Mouse (Mus musculus) cortical plate, adult 2 months (tissue): ENCODE data around the gene Csnk1e. TPM values are rescaled to one million over a fixed set of nuclear protein-coding genes. Genes with fewer than 3 reads are reported as not detected.

ENCODE experiments used
- H3K27ac ChIP-seq: fragments of 200-500 bp; 2 replicates; pipeline ENCODE4 v1.5.1; 2012; ENCODE audit warnings: low read length, control low read depth, inconsistent platforms; ENCODE audit not compliant: insufficient read depth
- H3K4me1 ChIP-seq: fragments of 200-500 bp; 2 replicates; pipeline ENCODE4 v1.6.1; 2011; ENCODE audit warnings: low read length; ENCODE audit not compliant: control insufficient read depth, insufficient read depth
- H3K4me3 ChIP-seq: fragments of 200-500 bp; 2 replicates; pipeline ENCODE4 v1.5.1; 2011; ENCODE audit warnings: mild to moderate bottlenecking, low read length, control low read depth; ENCODE audit not compliant: insufficient read depth
- CTCF ChIP-seq: fragments of 200-500 bp; IDR thresholded peaks from 2 replicates; pipeline ENCODE4 v1.5.1; 2011; ENCODE audit warnings: mild to moderate bottlenecking, control low read depth, low read length; ENCODE audit not compliant: insufficient read depth; ENCODE audit errors: extremely low read depth
- POLR2A ChIP-seq: fragments of 200-500 bp; IDR thresholded peaks from 2 replicates; pipeline ENCODE4 v1.6.1; 2011; ENCODE audit warnings: mild to moderate bottlenecking, low read length, control low read depth; ENCODE audit not compliant: insufficient read depth; ENCODE audit errors: extremely low read depth
- polyA plus RNA-seq: library from polyadenylated mRNA; depleted of rRNA; stranded (reverse); fragments of >200 nt; gene quantifications from 2 replicates; pipeline ENCODE4 v1.2.3, GENCODE M21; 2012

The Csnk1e gene
- polyA plus RNA-seq, 1 experiment = 194 TPM

DNA sequence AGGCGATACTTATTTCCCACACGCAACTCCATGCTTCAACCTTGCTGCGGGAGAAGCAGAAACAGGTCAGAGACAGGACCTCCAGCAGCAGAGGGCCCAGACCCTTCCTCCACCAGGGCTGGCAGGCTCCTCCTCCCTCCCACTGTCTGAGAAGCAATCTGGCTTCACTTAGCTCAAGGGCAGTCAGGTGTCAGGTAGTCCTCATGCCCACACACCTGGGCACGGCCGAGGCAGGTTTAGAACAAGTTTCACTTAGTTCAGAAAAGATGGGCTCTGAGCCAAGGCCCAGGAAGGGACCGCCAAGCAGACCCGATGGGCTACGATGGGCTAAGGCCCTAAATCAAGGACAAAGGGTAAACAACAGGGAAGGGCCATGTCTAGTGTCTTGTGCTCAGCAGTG lies 16.6 kb downstream of the Csnk1e start:
- Histone ChIP-seq H3K4me1 (peaks cover 20% of the 10 kb centered on the region), H3K4me3 (no peak overlapping the region), H3K27ac (no peak overlapping the region)
- TF ChIP-seq CTCF = no peak
- no peak for TF ChIP-seq POLR2A

DNA sequence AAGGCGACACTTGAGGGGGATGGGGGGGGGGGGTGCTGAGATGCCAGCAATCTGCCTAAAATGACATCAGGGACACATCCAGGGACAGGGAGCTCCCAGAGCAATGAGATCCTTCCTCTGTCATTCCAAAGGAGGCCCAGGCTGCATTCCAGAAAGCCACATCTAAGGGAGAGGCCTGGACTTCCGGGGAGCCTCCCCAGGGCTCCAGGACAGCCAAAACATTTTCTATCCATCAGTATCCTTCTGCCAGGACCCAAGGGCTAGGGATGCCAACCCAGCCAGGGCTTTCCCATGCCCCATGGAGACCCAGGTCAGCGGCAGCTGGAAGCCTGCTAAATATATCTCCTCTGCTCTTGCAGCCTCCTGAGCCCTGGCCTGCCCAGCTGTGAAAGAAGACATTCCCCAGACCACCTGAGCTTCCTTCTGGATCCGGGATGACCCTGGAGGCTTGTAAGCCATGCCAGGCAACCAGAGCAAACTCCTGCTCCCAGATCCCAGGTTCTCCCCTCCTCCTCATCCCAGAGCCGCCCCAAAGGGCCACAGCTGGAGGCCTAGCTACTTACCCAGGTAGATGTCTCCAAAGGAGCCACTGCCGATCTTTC lies 17.1 kb downstream of the Csnk1e start:
- TF ChIP-seq POLR2A (no peak), CTCF (no peak)
- Histone ChIP-seq H3K4me1 (peaks cover 19% of the 10 kb centered on the region), H3K4me3 (no peak overlapping the region), H3K27ac (no peak overlapping the region)

DNA sequence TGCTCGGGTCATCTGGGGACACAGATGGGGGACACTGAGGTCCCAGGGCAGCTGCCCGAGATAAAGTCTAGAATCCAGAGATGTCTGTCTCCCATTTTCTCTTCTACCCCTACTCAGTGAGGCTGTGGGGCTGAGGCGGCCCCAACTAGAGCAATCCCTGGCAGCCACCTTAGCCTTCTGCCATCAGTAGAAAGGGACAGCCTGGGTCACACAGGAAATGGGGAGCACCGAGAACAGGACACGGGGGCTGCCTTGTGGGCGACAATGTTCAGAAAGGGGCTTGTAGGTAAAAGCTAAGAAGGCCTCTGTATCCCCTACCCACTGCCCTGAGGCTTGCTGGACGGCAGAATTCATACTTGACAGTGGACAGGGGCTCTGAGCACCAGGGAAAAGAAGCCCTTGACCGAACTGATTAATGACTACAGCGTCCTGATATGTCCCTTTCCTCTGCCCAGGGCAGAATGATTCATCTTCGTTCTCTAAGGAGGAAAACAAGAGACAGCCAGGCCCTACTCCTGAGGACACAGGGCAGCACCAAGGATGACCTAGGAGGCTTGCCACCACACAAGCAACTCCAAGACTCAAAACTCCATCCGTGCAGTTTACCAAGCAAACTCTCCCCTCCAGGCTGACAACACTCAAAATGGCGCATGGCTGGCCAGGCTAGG lies 17.7 kb downstream of the Csnk1e start:
- no peak overlapping the region for H3K4me3 ChIP-seq
- H3K4me1 ChIP-seq = peaks cover 19% of the 10 kb centered on the region
- H3K27ac ChIP-seq = no peak overlapping the region
- TF ChIP-seq POLR2A = no peak
- no peak for TF ChIP-seq CTCF

DNA sequence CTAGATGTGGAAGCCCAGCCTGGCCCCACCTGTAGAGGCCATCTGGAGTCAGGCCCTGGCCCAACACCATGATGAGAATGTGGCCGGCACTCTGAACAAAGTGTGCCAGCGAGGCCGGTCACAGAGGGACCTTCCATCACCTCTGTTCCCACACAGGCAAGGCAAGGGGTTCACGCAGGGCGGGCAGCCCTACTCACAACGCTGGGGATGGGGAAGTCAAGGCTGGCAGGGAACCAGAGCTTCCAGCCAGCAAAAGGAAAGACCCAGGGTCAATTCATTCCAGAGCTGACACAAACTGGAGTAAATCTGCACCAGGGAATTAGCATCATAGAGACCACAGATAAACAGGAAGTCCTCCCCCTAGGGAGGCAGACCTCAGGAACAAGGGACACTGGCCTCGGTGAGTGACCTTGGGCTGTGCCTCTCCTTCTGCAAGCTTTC lies 18.9 kb downstream of the Csnk1e start:
- Histone ChIP-seq H3K4me1 (peaks cover 18% of the 10 kb centered on the region), H3K4me3 (no peak overlapping the region), H3K27ac (no peak overlapping the region)
- no peak for TF ChIP-seq POLR2A
- TF ChIP-seq CTCF = no peak

DNA sequence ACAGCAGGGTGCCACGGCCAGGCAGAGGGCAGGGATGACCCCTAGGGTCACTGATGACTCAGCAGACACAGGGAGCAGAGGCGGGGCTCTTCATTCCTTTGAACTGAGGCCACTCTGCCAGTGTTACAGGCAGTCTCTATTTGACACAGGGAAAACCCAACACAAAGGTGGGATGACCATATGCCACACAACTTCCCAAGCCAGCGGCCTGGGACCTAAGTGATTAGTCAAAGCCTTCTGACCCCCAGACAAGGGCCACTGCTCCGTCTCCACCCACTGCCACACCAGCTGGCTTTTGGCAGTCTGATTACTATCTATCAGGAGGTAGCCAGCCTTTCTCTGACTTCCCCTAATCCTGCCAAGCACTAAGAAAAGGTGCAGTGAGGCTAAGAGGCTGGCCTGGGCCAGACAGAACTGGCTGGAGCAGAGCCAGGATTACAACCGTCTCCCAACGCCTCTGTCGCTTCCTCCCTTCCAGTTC lies 20.1 kb downstream of the Csnk1e start:
- H3K4me3 ChIP-seq = no peak overlapping the region
- no peak overlapping the region for H3K27ac ChIP-seq
- H3K4me1 ChIP-seq = peaks cover 19% of the 10 kb centered on the region
- TF ChIP-seq POLR2A = no peak

DNA sequence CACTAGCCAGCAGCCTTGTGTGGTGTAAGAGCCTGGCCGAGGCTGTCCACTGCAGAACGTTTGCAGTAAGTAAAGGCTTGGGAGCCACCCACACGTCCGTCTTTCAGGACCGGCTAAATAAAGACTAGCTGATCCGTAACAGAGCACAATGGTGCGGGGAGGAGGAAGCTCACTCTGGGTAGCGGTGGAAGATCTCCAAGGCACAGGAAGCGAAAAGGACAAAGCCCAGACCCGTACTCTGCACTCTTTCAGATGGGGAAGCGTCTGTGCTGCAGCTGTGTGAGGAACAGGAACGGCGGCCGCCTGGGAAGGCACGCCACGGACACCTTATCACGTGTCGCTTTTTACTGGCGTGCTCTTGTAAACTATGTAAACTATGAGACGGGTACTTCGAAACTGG lies 22.5 kb downstream of the Csnk1e start:
- Histone ChIP-seq H3K4me3 (no peak overlapping the region), H3K27ac (0 out of 2 replicates have a peak overlapping the region, but pooled peaks have one; percentile 37), H3K4me1 (peaks cover 11% of the 10 kb centered on the region)
- no peak for TF ChIP-seq CTCF

DNA sequence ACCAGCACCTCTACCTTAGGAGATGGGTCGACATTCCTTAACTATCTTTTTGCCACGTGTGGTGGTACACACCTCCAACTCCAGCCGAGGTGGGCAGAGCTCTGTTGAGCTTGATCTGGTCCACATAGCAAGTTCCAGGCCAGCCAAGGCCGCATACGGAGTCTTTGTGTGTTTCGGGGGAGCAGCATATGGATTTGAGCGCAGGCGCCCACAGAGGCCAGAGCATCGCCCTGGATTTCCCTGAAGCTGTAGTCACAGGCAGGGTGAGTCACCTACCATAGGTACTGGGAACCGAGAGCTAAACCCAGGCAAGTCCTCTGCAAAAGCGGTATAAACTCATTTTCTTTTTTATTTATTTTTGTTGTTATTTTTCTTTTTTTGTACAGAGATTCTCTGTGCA lies 23.0 kb downstream of the Csnk1e start:
- Histone ChIP-seq H3K27ac (0 out of 2 replicates have a peak overlapping the region, but pooled peaks have one; percentile 44), H3K4me1 (peaks cover 11% of the 10 kb centered on the region), H3K4me3 (no peak overlapping the region)
- TF ChIP-seq CTCF (no peak), POLR2A (no peak)

- 0 out of 2 replicates have a peak overlapping the region, but pooled peaks have one; percentile 44 for H3K27ac ChIP-seq
- TF ChIP-seq POLR2A (no peak), CTCF (no peak)
- H3K4me3 ChIP-seq = no peak overlapping the region
- peaks cover 11% of the 10 kb centered on the region for H3K4me1 ChIP-seq
These were observed 23.4 kb downstream of the Csnk1e start for GRCm38 (mm10) chr15:79431925-79432324.

DNA sequence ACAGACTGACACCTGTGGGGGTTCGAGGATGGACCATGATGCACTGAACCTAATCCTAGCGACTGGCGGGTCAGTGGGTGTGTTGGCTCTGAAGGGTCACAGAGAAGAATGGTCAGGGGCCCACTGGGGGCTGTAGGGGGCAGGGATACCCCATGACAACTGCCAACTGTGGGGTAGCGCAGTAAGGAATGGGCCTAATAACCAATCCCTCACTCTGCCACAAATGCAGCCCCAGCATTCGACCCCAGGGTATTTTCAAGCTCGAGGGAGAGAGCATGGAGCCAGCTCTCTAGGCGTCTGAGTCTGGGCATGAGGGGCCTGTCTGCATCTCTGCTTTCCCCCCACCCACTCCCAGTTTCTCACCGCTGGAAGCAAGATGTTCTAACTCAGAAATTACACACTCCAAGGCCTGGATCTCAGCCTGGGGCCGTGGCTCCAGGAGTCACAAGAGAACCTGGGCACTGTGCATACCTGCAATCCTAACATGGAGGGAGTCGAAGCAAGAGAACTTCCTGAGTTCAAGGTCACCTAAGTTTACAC lies 24.8 kb downstream of the Csnk1e start:
- H3K4me3 ChIP-seq = no peak overlapping the region
- no peak overlapping the region for H3K27ac ChIP-seq
- peaks cover 9% of the 10 kb centered on the region for H3K4me1 ChIP-seq
- no peak for TF ChIP-seq CTCF
- no peak for TF ChIP-seq POLR2A

- no peak for TF ChIP-seq CTCF
- no peak overlapping the region for H3K4me3 ChIP-seq
These were observed 25.4 kb downstream of the Csnk1e start for GRCm38 (mm10) chr15:79429994-79430393.

More at GRCm38 (mm10) chr15:79429994-79430393, 25.4 kb downstream of the Csnk1e start:
- Histone ChIP-seq H3K4me1 (peaks cover 9% of the 10 kb centered on the region), H3K27ac (no peak overlapping the region)
